Mouse (Mus musculus): ENCODE results near the gene D430041D05Rik. TPM values are rescaled to one million over a fixed set of nuclear protein-coding genes. Genes with fewer than 3 reads are reported as not detected.

Gene D430041D05Rik
- total RNA-seq, 2 experiments from 2014 or later = 0.12 to 0.24 TPM

- DNase-seq = no peak
- intact Hi-C loops (cut with DNase I) = no loop called here
Observed at GRCm38 (mm10) chr2:104168186-104168896, 242.5 kb downstream of the D430041D05Rik start.

- intact Hi-C loops (cut with DNase I) = no loop called here
- no peak for DNase-seq
Observed at GRCm38 (mm10) chr2:104167765-104168164, 243.0 kb downstream of the D430041D05Rik start.

GRCm38 (mm10) chr2:104165631-104166030 lies 245.2 kb downstream of the D430041D05Rik start:
- intact Hi-C loops (cut with DNase I) = no loop called here
- no peak for DNase-seq

DNA sequence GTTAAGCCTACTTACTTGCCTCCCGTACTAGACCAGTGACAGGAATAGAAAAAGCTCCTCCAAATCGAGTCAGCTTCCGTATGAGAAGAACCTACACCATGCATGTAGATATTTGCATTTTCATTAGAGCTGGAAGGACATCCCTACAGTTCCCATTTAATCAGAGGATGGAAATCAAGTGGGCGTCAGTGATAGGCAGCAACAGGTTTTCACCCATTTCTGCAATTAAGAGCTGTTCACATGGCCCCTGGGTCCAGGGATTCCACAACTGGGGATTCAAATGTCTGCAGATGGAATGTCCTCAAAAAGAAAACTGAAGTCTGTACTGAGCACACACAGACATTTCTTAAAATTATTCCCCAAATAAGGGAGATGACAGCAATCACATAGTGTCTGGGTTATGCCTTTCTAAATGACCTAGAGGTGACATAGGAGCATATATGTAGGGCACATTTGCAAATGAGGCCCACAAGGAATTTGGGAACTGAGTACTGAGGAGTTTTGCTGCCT lies 246.8 kb downstream of the D430041D05Rik start:
- DNase-seq = no peak
- intact Hi-C loops (cut with DNase I) = no loop called here

- intact Hi-C loops (cut with DNase I) = no loop called here
- no peak for DNase-seq
Observed at GRCm38 (mm10) chr2:104163418-104163817, 247.4 kb downstream of the D430041D05Rik start.

DNA sequence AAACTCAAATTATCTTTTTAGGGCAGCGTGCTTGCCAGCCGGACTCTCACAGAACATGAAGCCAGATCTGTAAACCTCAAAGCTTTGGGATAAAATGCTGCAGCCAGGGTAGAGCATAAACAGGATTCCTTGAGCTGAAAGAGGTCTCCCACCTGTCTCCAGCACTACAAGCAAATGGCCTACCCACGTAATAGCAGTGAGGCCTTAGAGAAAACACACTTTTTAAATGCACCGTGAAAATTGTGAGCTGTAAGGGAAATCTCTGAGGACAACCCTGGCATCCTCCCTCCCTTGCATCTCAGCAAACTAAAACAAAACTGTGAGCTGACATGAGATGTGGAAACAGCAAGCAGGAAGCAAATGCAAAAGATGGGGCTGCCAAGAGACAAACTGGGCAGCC lies 253.0 kb downstream of the D430041D05Rik start:
- intact Hi-C loops (cut with DNase I) = no loop called here
- DNase-seq = no peak

DNA sequence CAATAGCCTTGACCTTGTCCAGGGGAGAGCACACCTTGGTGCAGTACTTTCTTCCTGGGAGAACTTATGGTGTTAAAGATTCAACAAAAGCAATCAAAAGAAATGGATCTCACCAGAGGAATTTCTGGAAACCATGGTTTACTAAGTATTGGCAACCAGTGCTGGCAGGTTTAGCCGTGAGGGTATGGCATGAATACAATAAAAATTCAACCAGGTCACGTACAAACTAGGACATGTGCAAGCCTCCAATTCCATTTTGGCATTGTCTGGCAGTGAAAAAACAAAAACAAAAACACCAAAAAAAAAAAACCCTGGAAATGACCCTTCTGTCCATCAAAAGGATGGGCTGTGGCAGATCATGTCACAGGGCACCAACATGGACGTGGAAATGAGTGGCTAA lies 256.9 kb downstream of the D430041D05Rik start:
- intact Hi-C loops (cut with DNase I) = no loop called here
- DNase-seq = no peak

- intact Hi-C loops (cut with DNase I) = no loop called here
- no peak for DNase-seq
Observed at GRCm38 (mm10) chr2:104153345-104153744, 257.5 kb downstream of the D430041D05Rik start.

DNA sequence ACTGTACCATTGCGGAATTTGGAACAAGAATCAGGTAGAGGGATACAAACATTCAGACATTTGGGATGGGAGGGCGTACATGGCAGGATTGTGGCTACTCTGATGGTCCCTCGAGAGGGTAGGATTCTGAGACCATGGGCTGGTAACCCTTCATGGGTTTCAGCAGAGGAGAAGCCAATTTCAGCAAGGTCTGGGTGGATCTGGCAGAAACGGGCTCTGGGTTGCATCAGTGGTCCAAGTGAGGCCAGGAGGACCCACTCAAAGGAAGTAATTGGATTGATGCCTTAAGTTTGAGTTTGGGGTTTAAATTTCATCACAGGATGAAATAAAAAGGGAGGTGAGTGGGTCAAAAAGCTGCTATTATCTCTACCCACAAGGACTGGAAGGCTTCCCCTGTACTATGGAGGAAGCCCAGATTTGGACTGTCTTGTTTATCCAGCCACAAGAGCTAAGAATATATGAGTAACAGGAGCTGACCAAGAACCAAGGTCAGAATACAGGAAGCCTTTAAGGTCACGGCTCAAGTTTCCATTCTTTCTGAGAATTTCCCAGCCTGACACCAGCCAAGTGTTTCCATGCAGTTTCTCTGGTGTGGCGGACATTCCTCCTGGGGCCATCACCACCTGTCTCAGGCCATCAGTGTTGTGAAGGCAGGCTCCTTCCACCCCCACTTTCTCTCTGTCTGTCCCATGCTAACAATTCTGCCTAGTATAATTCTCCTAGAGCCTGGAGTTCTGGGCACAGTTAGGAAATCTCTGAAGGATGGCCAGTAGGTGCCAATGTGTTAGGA lies 260.0 kb downstream of the D430041D05Rik start:
- intact Hi-C loops (cut with DNase I) = no loop called here

GRCm38 (mm10) chr2:104147910-104148561 lies 262.8 kb downstream of the D430041D05Rik start:
- DNase-seq = no peak
- intact Hi-C loops (cut with DNase I) = no loop called here

More for the DNA sequence above, 260.0 kb downstream of the D430041D05Rik start:
- no peak for DNase-seq

- intact Hi-C loops (cut with DNase I) = no loop called here
- peak in 1 of 2 experiments; percentile 36 for DNase-seq
Observed at GRCm38 (mm10) chr2:104145983-104146382, 264.8 kb downstream of the D430041D05Rik start.

DNA sequence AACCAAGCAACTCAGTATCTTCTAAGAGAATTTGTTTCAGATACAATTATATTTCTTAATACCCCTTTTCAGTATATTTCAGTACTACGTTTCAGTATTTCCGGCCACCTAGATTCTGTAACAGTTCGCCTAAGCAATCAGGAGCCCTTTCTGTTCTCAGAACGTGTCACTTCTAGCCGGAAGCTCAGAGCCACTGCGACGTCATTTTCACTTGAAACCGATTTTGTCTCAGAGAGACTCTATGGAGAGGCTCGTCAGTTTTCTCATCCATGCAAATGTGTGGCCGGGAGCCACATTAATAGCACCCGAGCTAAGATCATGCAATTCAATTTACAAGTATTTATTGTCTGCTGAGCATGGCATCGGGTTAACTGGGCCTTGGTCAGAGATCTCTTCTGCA lies 266.8 kb downstream of the D430041D05Rik start:
- DNase-seq = no peak
- intact Hi-C loops (cut with DNase I) = no loop called here

DNA sequence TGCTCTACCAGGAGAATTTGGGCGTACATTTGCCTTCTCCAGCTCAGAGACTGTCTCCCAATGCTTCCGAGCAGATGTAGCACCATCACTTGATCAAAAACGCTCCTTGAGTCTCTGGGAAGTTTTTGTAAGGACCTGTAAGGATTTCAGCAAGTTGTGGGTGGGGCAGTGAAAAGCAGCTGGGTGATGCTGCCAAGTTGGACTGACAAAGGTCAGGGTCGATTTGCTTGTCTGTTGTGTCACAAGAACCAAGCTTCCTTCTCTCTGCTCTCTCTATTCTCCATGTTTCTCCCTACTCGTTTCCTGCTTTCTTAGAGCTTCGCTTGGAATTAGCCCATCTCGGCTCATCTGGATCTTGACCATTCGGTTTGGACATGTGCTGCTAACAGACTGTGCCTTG lies 268.7 kb downstream of the D430041D05Rik start:
- intact Hi-C loops (cut with DNase I) = no loop called here
- DNase-seq = no peak

DNA sequence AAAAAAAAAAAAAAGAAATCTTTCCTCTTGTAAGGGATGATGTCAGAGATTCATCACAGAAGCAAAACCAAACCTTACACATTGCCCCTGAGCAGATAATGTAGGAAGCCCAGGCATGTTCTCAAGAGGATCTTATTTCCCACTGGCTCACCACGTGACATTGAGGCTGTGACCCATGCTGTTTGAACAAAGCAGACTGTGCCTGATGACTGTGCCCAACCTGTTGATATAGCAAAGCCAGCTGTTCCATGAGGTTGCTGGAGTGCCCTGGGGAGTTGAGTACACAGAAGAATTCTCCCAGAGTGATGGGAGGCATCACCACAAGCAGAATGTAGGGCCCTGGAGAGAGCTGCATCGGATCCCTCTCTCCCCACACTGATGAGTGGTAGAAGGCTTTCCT lies 274.9 kb downstream of the D430041D05Rik start:
- intact Hi-C loops (cut with DNase I) = loop anchor here (10.0 kb wide), 1 partner anchor 539 kb away; no protein-coding TSS in a partner anchor
- DNase-seq = no peak

DNA sequence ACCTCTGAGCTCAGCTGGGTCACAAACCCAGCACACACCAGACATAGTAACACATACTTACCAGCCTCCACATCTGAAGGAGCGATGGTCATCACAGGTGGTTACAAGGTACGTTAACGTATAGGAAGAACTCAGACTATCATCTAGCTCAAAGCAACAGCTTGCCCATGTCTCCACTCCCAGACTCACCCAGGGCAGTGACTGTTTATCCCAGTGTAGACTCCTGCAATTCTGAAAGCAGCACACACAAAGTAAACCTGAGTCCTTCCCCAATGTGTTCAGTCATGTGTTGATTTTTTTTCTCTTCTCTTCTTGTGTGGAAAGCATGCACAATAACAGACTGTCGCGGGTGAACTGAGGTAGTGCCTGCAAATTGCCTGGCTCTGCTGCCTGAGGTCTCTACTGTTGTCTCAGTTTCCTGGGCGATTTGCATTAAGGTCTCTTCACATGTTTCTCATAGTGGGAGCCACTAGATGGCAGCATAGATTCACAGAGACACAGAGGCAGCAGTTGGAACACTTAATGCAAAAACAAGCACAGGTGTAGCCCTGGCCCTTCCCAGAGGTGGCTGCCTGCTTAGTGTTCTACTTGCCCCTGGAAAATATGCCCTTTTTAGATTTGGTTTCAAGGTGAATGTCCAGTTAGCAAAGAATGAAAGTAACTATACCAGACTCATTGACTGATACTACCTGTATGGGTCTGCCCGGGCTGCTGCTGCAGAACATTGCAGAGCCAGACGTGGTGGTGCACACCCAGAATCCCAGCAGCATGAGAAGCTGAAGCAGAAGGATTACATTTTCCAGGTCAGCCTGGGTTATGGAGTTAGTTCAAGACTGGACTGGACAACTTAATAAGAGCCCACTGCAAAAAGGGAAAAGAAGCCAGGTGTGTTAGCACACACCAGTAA lies 276.4 kb downstream of the D430041D05Rik start:
- intact Hi-C loops (cut with DNase I) = loop anchor here (1.0 to 10.0 kb wide), 3 partner anchors 288 to 540 kb away; no protein-coding TSS in a partner anchor
- peak; percentile 76 to 82 for DNase-seq

DNA sequence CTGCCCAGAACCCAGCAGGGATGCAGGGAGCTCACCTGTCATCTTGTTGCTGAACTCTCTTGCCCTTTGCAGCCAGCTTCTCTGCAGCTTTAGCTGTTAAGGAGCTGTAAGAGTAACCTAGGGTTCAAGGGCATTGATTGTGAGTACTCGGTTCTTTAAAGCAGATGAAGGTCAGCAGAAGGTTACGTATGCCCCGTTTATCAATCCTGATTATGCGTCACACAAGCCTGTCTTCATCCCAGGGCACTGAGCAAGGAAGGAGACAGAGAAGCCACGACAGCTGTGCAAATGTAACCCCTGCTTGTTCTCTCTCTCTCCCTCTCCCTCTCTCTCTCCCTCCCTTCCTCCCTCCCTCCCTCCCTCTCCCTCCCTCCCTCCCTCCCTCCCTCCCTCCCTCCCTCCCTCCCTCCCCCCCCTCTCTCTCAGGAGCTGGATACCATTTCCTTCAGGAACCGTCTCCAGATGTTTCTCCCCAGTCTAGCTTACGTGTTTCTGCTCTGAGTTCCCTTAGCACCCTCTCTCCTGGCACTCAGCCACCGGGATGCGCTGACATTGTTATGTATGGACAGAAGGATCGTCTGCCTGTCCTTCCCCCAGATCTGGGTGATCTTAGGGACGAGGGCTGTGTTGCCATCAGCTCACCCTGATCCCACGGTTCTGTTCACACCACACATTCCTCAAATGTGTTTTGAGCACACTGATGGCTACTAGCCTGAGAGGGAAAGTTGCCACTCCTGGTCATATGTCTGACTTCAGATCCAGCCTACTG lies 277.6 kb downstream of the D430041D05Rik start:
- intact Hi-C loops (cut with DNase I) = loop anchor here (5.0 to 10.0 kb wide), 2 partner anchors 454 to 542 kb away; no protein-coding TSS in a partner anchor
- no peak for DNase-seq

DNA sequence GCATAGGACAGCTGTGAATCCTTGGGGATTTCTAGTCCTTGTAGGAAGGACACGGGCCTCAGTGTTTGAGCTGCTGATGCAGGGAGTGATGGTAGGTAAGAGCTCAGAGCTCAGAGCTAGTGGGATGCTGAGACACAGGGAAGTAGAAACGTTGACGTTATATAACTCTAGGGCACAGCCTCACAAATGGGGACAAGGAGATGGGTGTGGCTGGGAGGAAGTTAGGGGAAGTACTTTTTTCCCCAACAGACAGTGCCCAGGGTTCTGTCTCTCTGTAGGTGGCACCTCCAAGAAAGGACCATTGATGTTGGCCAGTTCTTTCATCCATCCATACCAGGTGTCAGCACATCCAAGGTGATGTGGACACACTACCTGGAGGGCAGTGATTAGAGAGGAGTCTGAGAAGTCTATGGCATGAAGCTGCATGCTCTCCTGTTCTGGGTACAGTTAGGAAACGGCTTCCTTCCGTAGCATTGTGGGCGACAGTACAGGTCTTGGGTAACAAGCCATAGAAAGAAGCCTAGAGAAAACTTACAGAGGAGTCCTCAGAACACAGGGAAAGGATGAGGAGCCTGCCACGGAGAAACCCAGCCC lies 278.4 kb downstream of the D430041D05Rik start:
- no peak for DNase-seq

GRCm38 (mm10) chr2:104130969-104131368 lies 279.8 kb downstream of the D430041D05Rik start:
- intact Hi-C loops (cut with DNase I) = loop anchor here (5.0 to 10.0 kb wide), 2 partner anchors 456 to 544 kb away; no protein-coding TSS in a partner anchor
- peak; percentile 41 to 56 for DNase-seq

More for the DNA sequence above, 278.4 kb downstream of the D430041D05Rik start:
- intact Hi-C loops (cut with DNase I) = loop anchor here (5.0 to 10.0 kb wide), 2 partner anchors 455 to 542 kb away; no protein-coding TSS in a partner anchor

Measured in heart, postnatal 10 days (tissue).